Mouse (Mus musculus) liver, embryonic 18 days (tissue): ENCODE results near the gene Serpina12. TPM values are rescaled to one million over a fixed set of nuclear protein-coding genes. Genes with fewer than 3 reads are reported as not detected.

Experiments
- polyA plus RNA-seq: library from polyadenylated mRNA; depleted of rRNA; stranded (reverse); fragments of >200 nt; gene quantifications from 2 replicates; pipeline ENCODE4 v1.2.3, GENCODE M21; 2012; rRNA removed

Gene Serpina12
- 0.16 and 0.20 TPM in 2 replicates for polyA plus RNA-seq

DNA sequence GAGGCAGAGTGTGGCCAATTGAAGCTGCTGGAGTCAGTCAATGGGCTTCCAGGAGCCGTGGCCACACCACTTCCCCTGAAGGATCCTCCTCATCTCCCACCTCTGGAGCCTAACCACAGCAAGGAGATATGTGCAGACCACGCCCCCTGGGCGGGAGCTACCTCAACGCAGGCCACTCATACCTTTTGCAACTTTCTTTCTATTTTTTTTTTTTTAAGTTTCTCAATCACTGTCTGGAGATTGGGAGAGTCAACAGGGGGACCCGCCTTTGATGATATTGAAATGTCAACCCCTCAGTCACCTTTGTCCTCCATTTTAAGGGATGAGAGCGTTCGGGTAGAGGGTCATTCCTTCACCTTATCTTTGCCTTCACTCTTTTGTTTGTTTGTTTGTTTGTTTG is at the start of gene Serpina12:
TSS of gene Serpina12 (minus strand) at position 101 of the 400 bp plus-strand sequence.

DNA sequence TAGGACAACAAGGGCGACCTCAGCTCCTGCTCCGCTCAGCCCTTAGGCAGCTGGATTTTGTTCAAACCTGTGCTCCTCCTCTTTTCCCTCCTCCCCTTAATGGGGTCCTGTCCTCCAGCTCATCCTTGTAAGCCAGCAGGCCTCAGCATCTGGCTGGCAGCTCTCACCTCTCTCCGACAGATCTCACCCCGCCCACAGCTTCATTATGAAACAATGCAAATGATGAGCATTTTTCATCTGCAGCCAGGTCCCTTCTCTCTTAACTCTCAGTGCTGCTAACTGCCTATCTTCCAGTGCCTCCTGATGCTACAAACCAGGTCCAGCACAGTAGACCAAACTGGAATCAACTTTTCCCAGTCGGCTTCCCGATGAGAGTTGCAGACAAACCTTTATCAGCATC is 30.6 kb downstream of the Serpina12 start, which contains the start of gene Serpina9:
TSS of gene Serpina9 (minus strand) at position 136 of the 400 bp plus-strand sequence.

DNA sequence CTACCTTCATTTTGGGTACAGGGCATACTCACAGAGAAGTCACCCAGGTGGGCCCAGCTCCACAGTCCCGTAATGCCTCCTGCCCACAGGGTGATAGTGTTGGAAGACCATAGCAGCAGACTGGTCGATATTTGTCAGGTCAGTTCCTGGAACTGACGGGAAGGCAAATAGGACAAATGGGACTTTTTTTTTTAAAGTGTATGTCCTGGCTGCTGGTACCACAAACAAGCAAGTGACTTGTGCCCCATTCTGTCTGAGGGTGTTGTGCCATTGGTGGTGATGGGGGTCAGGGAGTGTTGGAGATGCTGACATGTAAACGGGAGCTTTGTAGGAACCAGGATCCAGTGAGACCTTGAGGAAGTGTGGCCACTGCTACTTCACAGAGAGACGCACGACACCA is 54.4 kb downstream of the Serpina12 start, which contains the start of gene Serpina11:
TSS of gene Serpina11 (minus strand) at position 101 of the 400 bp plus-strand sequence.

Other genes with a start within 250 kb of the Serpina12 start
- 2,401 and 2,510 TPM in 2 replicates for gene Serpina1b, start 214.1 kb downstream of the Serpina12 start, polyA plus RNA-seq
- gene Serpina1a, start 180.9 kb downstream of the Serpina12 start, polyA plus RNA-seq = 2,492 and 2,846 TPM in 2 replicates
- gene Serpina1c, start 139.6 kb downstream of the Serpina12 start, polyA plus RNA-seq = 1,205 and 1,238 TPM in 2 replicates
- 6,689 and 6,899 TPM in 2 replicates for gene Serpina1e, start 85.5 kb downstream of the Serpina12 start, polyA plus RNA-seq
- gene Serpina11, start 54.5 kb downstream of the Serpina12 start, polyA plus RNA-seq = 184 and 214 TPM in 2 replicates
- gene Serpina9, start 30.7 kb downstream of the Serpina12 start, polyA plus RNA-seq = 0.10 and 0.24 TPM in 2 replicates
- gene Serpina5, start 56.7 kb upstream of the Serpina12 start, polyA plus RNA-seq = 6.0 and 6.1 TPM in 2 replicates
- gene Serpina3a, start 68.3 kb upstream of the Serpina12 start, polyA plus RNA-seq = 0.11 and 0.13 TPM in 2 replicates
- gene Serpina3b, start 83.6 kb upstream of the Serpina12 start, polyA plus RNA-seq = 0.19 and 0.22 TPM in 2 replicates
- 0.05 and 0.07 TPM in 2 replicates for gene Serpina3c, start 109.4 kb upstream of the Serpina12 start, polyA plus RNA-seq
- 1.0 and 1.1 TPM in 2 replicates for gene Serpina3f, start 170.1 kb upstream of the Serpina12 start, polyA plus RNA-seq
- gene Serpina3g, start 191.8 kb upstream of the Serpina12 start, polyA plus RNA-seq = 7.4 and 7.9 TPM in 2 replicates
- 0.26 and 0.31 TPM in 2 replicates for gene Serpina3i, start 218.7 kb upstream of the Serpina12 start, polyA plus RNA-seq